Mouse (Mus musculus) gastrocnemius, adult 8-10 months (tissue): Measurements from ENCODE around the gene Mapk3. TPM values are rescaled to one million over a fixed set of nuclear protein-coding genes. Genes with fewer than 3 reads are reported as not detected.
A peak's percentile ranks its signal among the peaks of the same experiment; 100 is the strongest.

Experiments used
- DNase-seq, 2 experiments: peaks; one replicate each; pipeline ENCODE4 v3.0.0; 2022; ENCODE audit warnings: low spot score in 2 of 2
- total RNA-seq, 4 experiments: library from RNA; stranded (reverse); gene quantifications; 2 replicates each; pipeline ENCODE4 v1.2.4; 2022

The Mapk3 gene
- total RNA-seq, 4 experiments from 2014 or later, result 16.2 to 20.6 (median 18.6) TPM

GRCm38 (mm10) chr7:126802134-126802889, 42.9 kb downstream of the Mapk3 start:
- DNase-seq, result peak; percentile 78 to 87

- DNase-seq, result no peak
Measured at GRCm38 (mm10) chr7:126803181-126803580, 43.8 kb downstream of the Mapk3 start.

GRCm38 (mm10) chr7:126803751-126804150, 44.4 kb downstream of the Mapk3 start:
- DNase-seq, result no peak

- peak in 1 of 2 experiments; percentile 61 for DNase-seq
Measured at GRCm38 (mm10) chr7:126806956-126807355, 47.6 kb downstream of the Mapk3 start.

GRCm38 (mm10) chr7:126807405-126807804, 48.0 kb downstream of the Mapk3 start:
- DNase-seq, result peak; percentile 55 to 64

- DNase-seq, result peak; percentile 77 to 85
Measured at GRCm38 (mm10) chr7:126808703-126809455, 49.5 kb downstream of the Mapk3 start.

- DNase-seq, result no peak
Measured at GRCm38 (mm10) chr7:126809723-126810369, 50.4 kb downstream of the Mapk3 start.

Other genes with a start within 250 kb of the Mapk3 start
- gene Eif3c, start 193.2 kb upstream of the Mapk3 start, total RNA-seq, result 100 to 1,000 TPM; 151 to 172 (median 160) TPM
- gene Apobr, start 174.7 kb upstream of the Mapk3 start, total RNA-seq, result under 1 TPM; 0.15 to 0.94 (median 0.29) TPM
- gene Cln3, start 173.8 kb upstream of the Mapk3 start, total RNA-seq, result 10 to 100 TPM in 3 of 4 experiments, 1 to 10 TPM in 1; 9.0 to 14.7 (median 12.6) TPM
- not detected for gene Il27, start 164.7 kb upstream of the Mapk3 start, total RNA-seq
- 1 to 10 TPM; 3.5 to 6.7 (median 4.7) TPM for gene Nupr1, start 128.7 kb upstream of the Mapk3 start, total RNA-seq
- gene Sgf29, start 110.3 kb upstream of the Mapk3 start, total RNA-seq, result 10 to 100 TPM; 26.7 to 43.5 (median 34.7) TPM
- gene Sult1a1, start 83.2 kb upstream of the Mapk3 start, total RNA-seq, result 10 to 100 TPM in 2 of 4 experiments, 1 to 10 TPM in 2; 5.9 to 17.4 (median 10.6) TPM
- 10 to 100 TPM; 31.9 to 44.1 (median 39.4) TPM for gene Bola2, start 64.2 kb upstream of the Mapk3 start, total RNA-seq
- gene Slx1b, start 63.8 kb upstream of the Mapk3 start, total RNA-seq, result 1 to 10 TPM; 2.3 to 2.8 (median 2.6) TPM
- 1 to 10 TPM; 1.3 to 5.9 (median 3.1) TPM for gene Coro1a, start 51.8 kb upstream of the Mapk3 start, total RNA-seq
- under 1 TPM in 1 of 4 experiments, not detected in 3; 0.88 TPM for gene Gdpd3, start 6.7 kb downstream of the Mapk3 start, total RNA-seq
- 100 to 1,000 TPM in 1 of 4 experiments, 10 to 100 TPM in 3; 91.2 to 105 (median 95.6) TPM for gene Ypel3, start 17.4 kb downstream of the Mapk3 start, total RNA-seq
- under 1 TPM; 0.17 to 0.48 (median 0.40) TPM for gene Tbx6, start 21.9 kb downstream of the Mapk3 start, total RNA-seq
- 10 to 100 TPM; 23.1 to 26.0 (median 24.8) TPM for gene Ppp4c, start 32.9 kb downstream of the Mapk3 start, total RNA-seq
- gene Fam57b, start 38.1 kb downstream of the Mapk3 start, total RNA-seq, result 10 to 100 TPM; 49.5 to 78.2 (median 66.4) TPM
- gene 4930451I11Rik, start 72.0 kb downstream of the Mapk3 start, total RNA-seq, result not detected
- not detected for gene Doc2a, start 87.8 kb downstream of the Mapk3 start, total RNA-seq
- 1 to 10 TPM; 4.1 to 9.6 (median 5.1) TPM for gene Hirip3, start 102.4 kb downstream of the Mapk3 start, total RNA-seq
- 10 to 100 TPM in 3 of 4 experiments, 1 to 10 TPM in 1; 10.0 to 11.1 (median 10.5) TPM for gene Ino80e, start 102.8 kb downstream of the Mapk3 start, total RNA-seq
- gene Taok2, start 125.1 kb downstream of the Mapk3 start, total RNA-seq, result 10 to 100 TPM; 18.6 to 20.9 (median 20.0) TPM
- gene Tmem219, start 163.3 kb downstream of the Mapk3 start, total RNA-seq, result 10 to 100 TPM in 3 of 4 experiments, 1 to 10 TPM in 1; 9.3 to 13.4 (median 12.0) TPM
- gene Kctd13, start 169.3 kb downstream of the Mapk3 start, total RNA-seq, result 1 to 10 TPM; 1.2 to 4.0 (median 2.7) TPM
- gene Asphd1, start 190.0 kb downstream of the Mapk3 start, total RNA-seq, result not detected
- 1 to 10 TPM in 1 of 4 experiments, under 1 TPM in 3; 0.19 to 1.1 (median 0.51) TPM for gene Sez6l2, start 191.0 kb downstream of the Mapk3 start, total RNA-seq
- 10 to 100 TPM; 27.4 to 34.9 (median 33.3) TPM for gene Cdipt, start 216.3 kb downstream of the Mapk3 start, total RNA-seq
- under 1 TPM in 1 of 4 experiments, not detected in 3; 0.24 TPM for gene Cdiptos, start 216.5 kb downstream of the Mapk3 start, total RNA-seq